Comparison of ENCODE assay signal across 10 mouse cellular contexts in genomic region chr6:34948461-34948860, GRCm38 (mm10). TPM values are rescaled to one million over a fixed set of nuclear protein-coding genes. Genes with fewer than 3 reads are reported as not detected.
A peak's percentile ranks its signal among the peaks of the same experiment; 100 is the strongest.
DNase-seq lines count a peak whose midpoint lies in the region; ATAC-seq and TF ChIP-seq lines count a peak whose summit lies in the region.
"Had no signal": no experiment of that assay in that cellular context is flagged by ENCODE, and none has a peak within 500 bp of the region (broad histone marks: within the 10 kb centered on the region; RNA-seq: fewer than 3 reads in every experiment).

No protein-coding gene starts in this region.

- peak overlapping the region; percentile 50; the same call in 1 of the 2 replicates for H3K4me2 ChIP-seq in lung, embryonic 14.5 days
- peak overlapping the region; percentile 38 for H3K4me2 ChIP-seq in forebrain, embryonic 15.5 days (replicated peaks)
- H3K4me2 ChIP-seq in midbrain, embryonic 15.5 days: peak overlapping the region; percentile 40

- no peak overlapping the region for H3K27ac ChIP-seq in lung, embryonic 14.5 days (ENCODE audit: low read depth)
- no peak overlapping the region for H3K27ac ChIP-seq in forebrain, embryonic 15.5 days (replicated peaks)
- no peak overlapping the region for H3K27ac ChIP-seq in midbrain, embryonic 15.5 days

- peak; percentile 13 to 27 for DNase-seq in cerebellum, postnatal 14 days
- no peak for DNase-seq in cerebellum, postnatal 4 days (ENCODE audit: low spot score in 2 of 2)
- DNase-seq in lung, embryonic 14.5 days: no peak
- DNase-seq in lung, postnatal 36 days: no peak
- no peak for DNase-seq in adrenal gland, postnatal 10 days
- DNase-seq in ovary, postnatal 14 days (ENCODE audit: low spot score): no peak
- DNase-seq: lung, postnatal 4 days had no signal

- no peaks in the 10 kb centered on the region for H3K27me3 ChIP-seq in lung, embryonic 14.5 days (ENCODE audit: insufficient read depth, low read length)
- H3K27me3 ChIP-seq in forebrain, embryonic 15.5 days: no peaks in the 10 kb centered on the region
- H3K27me3 ChIP-seq in midbrain, embryonic 15.5 days (replicated peaks): no peaks in the 10 kb centered on the region

- H3K36me3 ChIP-seq in lung, embryonic 14.5 days (ENCODE audit: insufficient read depth): no peaks in the 10 kb centered on the region
- H3K36me3 ChIP-seq in forebrain, embryonic 15.5 days: no peaks in the 10 kb centered on the region
- H3K36me3 ChIP-seq in midbrain, embryonic 15.5 days (replicated peaks): no peaks in the 10 kb centered on the region

- WGBS in lung, embryonic 14.5 days: 21% methylated on average over 11 of the region's 11 CpGs
- WGBS in forebrain, embryonic 15.5 days: 22% methylated on average over 11 of the region's 11 CpGs
- WGBS in midbrain, embryonic 15.5 days: 21% methylated on average over 10 of the region's 11 CpGs

- no peak overlapping the region for H3K9ac ChIP-seq in lung, embryonic 14.5 days
- H3K9ac ChIP-seq in forebrain, embryonic 15.5 days (replicated peaks): 0 out of 2 replicates have a peak overlapping the region, but pooled peaks have one; percentile 2
- no peak overlapping the region for H3K9ac ChIP-seq in midbrain, embryonic 15.5 days

- ATAC-seq in lung, embryonic 14.5 days (ENCODE audit: insufficient read depth): no peak
- ATAC-seq in forebrain, embryonic 15.5 days (replicated peaks): peak; percentile 51
- ATAC-seq in midbrain, embryonic 15.5 days (replicated peaks): 0 out of 2 replicates have a peak, but pooled peaks have one; percentile 54

- no peak overlapping the region for H3K4me3 ChIP-seq in lung, embryonic 14.5 days (ENCODE audit: low read depth, low read length)
- peak overlapping the region; percentile 27 for H3K4me3 ChIP-seq in forebrain, embryonic 15.5 days
- H3K4me3 ChIP-seq in midbrain, embryonic 15.5 days: peak overlapping the region; percentile 20

- H3K4me1 ChIP-seq in lung, embryonic 14.5 days (ENCODE audit: insufficient read depth): no peaks in the 10 kb centered on the region
- H3K4me1 ChIP-seq in forebrain, embryonic 15.5 days: no peaks in the 10 kb centered on the region
- H3K4me1 ChIP-seq in midbrain, embryonic 15.5 days: no peaks in the 10 kb centered on the region

- no peaks in the 10 kb centered on the region for H3K9me3 ChIP-seq in lung, embryonic 14.5 days (ENCODE audit: low read depth, low read length)
- H3K9me3 ChIP-seq in forebrain, embryonic 15.5 days: no peaks in the 10 kb centered on the region
- H3K9me3 ChIP-seq in midbrain, embryonic 15.5 days: no peaks in the 10 kb centered on the region

- TF ChIP-seq CTCF in lung, embryonic 14.5 days (IDR thresholded peaks at IDR 0.05; ENCODE audit: low read depth): no peak

RNA-seq across cellular contexts. Expression of gene Stra8, which starts 28.5 kb away (rescaled TPM):
- polyA plus RNA-seq in lung, embryonic 14.5 days (2014; fragmentation: Nextera tagmentation; extraction: Ambion mirVana): not detected in 2 replicates
- not detected in 2 replicates for polyA plus RNA-seq in forebrain, embryonic 15.5 days (2015; fragmentation: Nextera tagmentation; extraction: Ambion mirVana)
- not detected in 2 replicates for polyA plus RNA-seq in midbrain, embryonic 15.5 days (2015; fragmentation: Nextera tagmentation; extraction: Ambion mirVana)
- total RNA-seq in adrenal gland, postnatal 10 days (2021): not detected
- total RNA-seq: hematopoietic stem cell, adult 5-6 weeks had no signal

RNA-seq across cellular contexts. Expression of gene Wdr91, which starts 37.8 kb away (rescaled TPM):
- polyA plus RNA-seq in lung, embryonic 14.5 days (2014; fragmentation: Nextera tagmentation; extraction: Ambion mirVana): 14.7 and 16.2 TPM in 2 replicates
- polyA plus RNA-seq in forebrain, embryonic 15.5 days (2015; fragmentation: Nextera tagmentation; extraction: Ambion mirVana): 11.2 and 12.4 TPM in 2 replicates
- 15.5 and 16.1 TPM in 2 replicates for polyA plus RNA-seq in midbrain, embryonic 15.5 days (2015; fragmentation: Nextera tagmentation; extraction: Ambion mirVana)
- 10 to 100 TPM; 21.0 to 27.3 TPM for total RNA-seq in adrenal gland, postnatal 10 days (2021)

RNA-seq across cellular contexts. Expression of gene Slc23a4, which starts 39.7 kb away (rescaled TPM):
- 0.20 and 0.62 TPM in 2 replicates for polyA plus RNA-seq in lung, embryonic 14.5 days (2014; fragmentation: Nextera tagmentation; extraction: Ambion mirVana)
- polyA plus RNA-seq in forebrain, embryonic 15.5 days (2015; fragmentation: Nextera tagmentation; extraction: Ambion mirVana): 0.42 and 0.48 TPM in 2 replicates
- polyA plus RNA-seq in midbrain, embryonic 15.5 days (2015; fragmentation: Nextera tagmentation; extraction: Ambion mirVana): 0.79 and 1.2 TPM in 2 replicates
- under 1 TPM; 0.12 to 0.30 TPM for total RNA-seq in adrenal gland, postnatal 10 days (2021)

Comparison
In these comparisons a context has a peak if more than half of its experiments do, and no peak if none do; other contexts are left out.
1. DNase-seq: peak in cerebellum, postnatal 14 days (2 of 2); none in cerebellum, postnatal 4 days (0 of 2), lung, embryonic 14.5 days (single experiment), lung, postnatal 36 days (single experiment), adrenal gland, postnatal 10 days (single experiment) and ovary, postnatal 14 days (single experiment).
2. Peak in every context shown above with its lines, with median percentiles within 50 percentile points of each other: H3K4me2 ChIP-seq.